Mouse (Mus musculus) gastrocnemius, adult 18-20 months (tissue): Measurements from ENCODE around the gene Smad5. TPM values are rescaled to one million over a fixed set of nuclear protein-coding genes. Genes with fewer than 3 reads are reported as not detected.

ENCODE experiments used
- DNase-seq: peaks from one replicate; pipeline ENCODE4 v3.0.0; 2021; ENCODE audit warnings: low spot score
- total RNA-seq, 2 experiments: library from RNA; stranded (reverse); gene quantifications; 2 replicates each; pipeline ENCODE4 v1.2.3; 2021

The Smad5 gene
- total RNA-seq, 2 experiments from 2014 or later: 18.2 to 24.3 TPM

GRCm38 (mm10) chr13:56752474-56753191, 49.8 kb downstream of the Smad5 start:
- no peak for DNase-seq

DNA sequence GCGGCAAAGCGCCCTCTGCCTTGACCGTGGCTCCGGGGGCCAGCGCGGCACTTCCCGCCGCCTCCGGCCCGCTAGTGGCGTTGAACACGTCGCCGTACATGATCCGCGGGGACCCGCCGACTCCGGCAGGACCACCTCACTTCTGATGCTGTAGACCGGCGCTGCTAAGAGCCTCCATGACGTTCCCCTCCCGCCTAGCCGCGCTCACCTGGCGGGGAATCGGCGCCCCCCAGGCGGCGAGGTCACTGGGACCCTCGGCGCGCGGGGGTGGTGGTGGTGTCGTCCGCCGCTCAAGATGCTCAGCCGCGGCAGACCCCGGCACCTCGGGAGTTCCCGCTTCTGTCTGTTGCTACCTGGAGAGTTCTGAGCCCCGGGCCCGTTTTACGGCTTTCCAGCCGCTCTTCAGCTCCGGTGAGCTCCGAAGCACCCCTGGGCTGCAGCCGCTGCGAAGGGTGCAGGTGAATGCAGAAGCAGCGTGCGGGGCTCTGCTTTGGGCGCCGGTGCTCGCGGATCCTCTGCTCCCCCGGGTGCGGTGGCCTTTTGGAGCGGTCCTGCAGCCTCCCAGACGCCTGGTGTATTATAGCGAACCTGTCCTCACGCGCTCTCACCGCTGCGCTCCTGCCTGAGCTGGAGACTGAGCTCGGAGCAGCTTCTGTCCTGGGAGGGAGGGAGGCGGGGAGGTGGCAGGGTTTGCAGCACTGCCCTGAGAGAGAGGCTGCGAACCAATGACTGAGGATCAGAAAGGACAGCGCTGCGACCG, 50.6 kb downstream of the Smad5 start, which contains the start of gene Gm45623:
TSS of gene Gm45623 (minus strand) at position 636 of the 760 bp plus-strand sequence.
- no peak for DNase-seq

GRCm38 (mm10) chr13:56755871-56756270, 53.1 kb downstream of the Smad5 start:
- DNase-seq: no peak

- no peak for DNase-seq
Observed at GRCm38 (mm10) chr13:56757201-56757600, 54.4 kb downstream of the Smad5 start.

DNA sequence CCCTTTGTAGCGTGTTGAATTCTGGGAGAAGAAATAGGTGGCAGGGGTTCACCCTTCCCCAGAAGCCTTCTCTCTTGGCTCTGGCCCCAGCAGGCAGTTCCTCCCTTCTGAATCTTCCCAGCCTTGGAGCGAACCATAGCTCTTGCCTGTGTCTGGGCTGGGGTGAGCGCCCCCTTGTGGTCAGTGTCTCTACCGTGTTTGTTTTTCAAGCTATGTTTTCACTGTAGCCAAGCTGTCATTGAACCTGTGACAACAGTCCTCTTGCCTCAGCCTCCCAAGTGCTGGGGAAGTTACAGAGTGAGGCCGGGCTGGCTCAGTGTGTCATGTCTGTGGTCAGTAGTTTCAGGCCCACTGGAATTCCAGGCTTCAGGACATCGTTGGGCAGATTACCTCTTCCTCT, 55.7 kb downstream of the Smad5 start:
- DNase-seq: peak; percentile 68

DNA sequence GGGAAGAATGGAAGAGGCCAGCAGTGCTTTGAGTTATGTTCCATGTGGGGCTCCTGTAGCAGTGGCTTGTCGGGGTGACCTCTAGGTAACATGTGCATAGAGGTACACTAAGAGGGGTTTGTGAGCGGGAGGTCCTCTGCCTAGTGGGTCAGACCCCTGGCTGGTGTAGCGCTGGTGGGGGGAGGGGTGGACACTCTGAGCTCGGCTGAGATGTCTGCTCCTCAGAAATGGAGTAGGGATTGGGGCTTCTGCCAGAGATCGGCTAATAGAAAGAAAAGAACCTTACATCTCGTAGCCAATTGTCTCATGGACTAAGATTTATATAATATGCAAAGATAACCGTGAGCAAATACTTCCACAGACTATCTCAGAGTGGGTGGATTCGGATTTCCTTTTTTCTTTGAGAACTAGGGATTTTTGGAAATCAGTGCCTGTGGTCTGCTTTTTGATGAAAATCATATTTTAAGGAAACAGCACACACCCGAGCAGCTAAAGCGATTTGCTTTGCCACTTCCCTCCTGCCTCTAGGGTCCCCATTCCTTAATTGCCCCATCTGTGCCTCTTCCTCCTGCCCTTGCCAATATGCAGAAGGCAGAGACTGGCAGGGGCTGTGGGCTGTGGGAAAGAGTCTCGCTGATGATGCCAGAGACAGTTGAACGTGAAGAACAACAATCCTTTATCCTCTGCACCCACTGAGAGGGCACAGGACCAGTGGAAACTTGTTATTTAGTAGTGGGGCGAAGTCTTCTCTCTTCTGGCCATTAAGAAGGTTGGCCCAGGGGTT, 59.8 kb downstream of the Smad5 start:
- no peak for DNase-seq

DNA sequence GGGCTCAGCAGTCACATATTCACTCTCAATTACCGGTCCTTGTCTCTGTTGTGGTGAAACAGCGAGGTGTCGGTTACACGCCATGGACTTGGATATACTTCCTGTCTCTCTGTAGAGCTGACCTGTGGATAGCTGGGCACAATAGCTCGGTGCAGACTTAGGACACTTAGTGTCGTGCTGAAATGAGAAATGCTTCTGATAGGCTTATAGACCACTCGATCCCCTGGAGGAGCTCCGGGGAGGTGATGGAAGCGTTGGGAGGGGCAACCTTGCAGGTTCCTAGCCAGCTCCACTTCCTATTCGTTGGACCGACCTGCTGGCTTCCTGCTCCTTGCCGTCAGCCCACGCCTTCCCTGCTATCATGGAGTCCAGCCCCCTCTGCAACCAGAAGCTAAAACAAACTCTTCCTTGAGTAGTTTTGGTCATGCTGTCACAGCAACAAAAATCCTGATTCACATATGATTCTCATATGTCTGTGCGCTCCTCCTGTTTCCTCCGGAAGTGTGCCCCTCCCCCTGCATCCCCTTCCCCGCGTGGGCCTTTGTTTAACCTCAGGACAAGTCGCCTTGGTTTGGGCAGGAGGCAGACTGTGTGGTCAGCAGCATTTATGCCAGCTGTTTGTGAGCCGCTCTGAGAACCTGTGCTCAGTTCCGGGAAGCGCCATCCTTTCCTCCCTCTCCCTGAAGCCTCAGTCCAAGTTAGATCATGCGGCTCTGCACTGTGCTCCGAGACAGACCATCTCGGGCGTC, 62.6 kb downstream of the Smad5 start:
- no peak for DNase-seq

GRCm38 (mm10) chr13:56766211-56766610, 63.4 kb downstream of the Smad5 start:
- DNase-seq: no peak

DNA sequence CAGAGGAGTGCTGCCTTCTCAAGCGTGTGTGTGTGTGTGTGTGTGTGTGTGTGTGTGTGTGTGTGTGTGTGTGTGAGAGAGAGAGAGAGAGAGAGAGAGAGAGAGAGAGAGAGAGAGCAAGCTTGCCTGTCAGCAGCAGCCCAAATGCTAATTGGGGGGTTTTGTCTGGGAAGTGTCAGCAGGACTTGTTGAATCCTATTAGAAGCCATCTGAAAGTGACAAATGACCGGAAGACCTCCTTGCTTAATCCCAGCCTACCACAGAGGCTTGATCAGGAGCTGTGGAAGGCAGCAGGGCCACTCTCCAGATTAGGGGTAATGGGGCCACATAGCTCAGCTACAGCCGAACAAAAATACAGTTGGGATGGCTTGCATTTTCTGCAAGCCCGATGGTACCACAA, 66.6 kb downstream of the Smad5 start:
- DNase-seq: no peak

DNA sequence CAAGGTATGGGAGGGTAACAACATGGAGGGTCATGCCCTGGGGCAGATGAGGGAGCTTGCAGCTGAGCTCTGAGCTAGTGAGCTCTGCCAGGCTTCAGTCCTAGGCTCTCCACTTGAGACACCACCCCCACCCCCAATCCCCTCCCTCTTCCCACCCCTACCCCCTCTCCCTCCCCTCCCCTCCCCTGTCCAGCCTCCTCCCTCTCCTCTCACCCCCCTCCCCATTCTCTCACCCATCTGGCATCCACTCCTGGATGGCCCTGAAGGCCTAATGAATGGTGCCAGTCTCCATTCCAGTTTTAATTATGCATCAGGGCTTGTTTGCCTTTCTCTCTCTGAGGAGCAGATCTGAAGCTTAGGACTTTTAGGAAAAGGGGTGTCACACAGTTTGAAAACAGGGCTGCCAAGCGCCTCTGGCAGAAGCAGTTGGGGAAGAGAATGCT, 67.3 kb downstream of the Smad5 start:
- DNase-seq: no peak

GRCm38 (mm10) chr13:56770786-56771185, 68.0 kb downstream of the Smad5 start:
- no peak for DNase-seq

- DNase-seq: no peak
Observed at GRCm38 (mm10) chr13:56772592-56772991, 69.8 kb downstream of the Smad5 start.

DNA sequence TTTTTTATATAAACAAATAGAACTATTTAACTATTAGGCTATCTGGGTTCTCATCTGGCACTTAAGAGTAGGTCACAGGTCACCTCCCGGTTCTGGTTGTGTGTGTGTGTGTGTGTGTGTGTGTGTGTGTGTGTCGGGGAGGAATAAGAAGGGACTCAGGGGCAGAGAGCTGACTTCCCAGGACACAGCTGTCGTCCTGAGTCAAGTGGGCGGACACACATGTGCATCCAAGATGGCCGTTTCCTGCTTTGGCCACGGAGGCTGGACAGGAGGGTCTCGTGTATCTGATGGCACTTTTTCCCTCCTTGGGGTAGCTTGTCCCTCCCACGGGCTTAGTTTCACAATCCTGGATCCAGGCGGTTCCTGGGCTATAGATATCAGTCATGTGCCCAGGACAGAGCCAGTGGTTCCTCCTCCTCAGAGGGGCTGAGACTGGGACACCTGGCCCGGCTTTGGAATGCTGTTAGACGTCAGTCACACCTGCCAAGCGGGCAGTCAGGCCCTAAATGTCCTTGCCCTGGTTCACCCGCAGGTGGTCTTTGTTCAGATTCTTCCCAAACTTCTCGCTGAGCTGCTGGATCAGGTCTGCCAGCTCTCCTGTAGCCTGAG, 70.6 kb downstream of the Smad5 start:
- no peak for DNase-seq

GRCm38 (mm10) chr13:56774304-56774703, 71.5 kb downstream of the Smad5 start:
- DNase-seq: no peak

DNA sequence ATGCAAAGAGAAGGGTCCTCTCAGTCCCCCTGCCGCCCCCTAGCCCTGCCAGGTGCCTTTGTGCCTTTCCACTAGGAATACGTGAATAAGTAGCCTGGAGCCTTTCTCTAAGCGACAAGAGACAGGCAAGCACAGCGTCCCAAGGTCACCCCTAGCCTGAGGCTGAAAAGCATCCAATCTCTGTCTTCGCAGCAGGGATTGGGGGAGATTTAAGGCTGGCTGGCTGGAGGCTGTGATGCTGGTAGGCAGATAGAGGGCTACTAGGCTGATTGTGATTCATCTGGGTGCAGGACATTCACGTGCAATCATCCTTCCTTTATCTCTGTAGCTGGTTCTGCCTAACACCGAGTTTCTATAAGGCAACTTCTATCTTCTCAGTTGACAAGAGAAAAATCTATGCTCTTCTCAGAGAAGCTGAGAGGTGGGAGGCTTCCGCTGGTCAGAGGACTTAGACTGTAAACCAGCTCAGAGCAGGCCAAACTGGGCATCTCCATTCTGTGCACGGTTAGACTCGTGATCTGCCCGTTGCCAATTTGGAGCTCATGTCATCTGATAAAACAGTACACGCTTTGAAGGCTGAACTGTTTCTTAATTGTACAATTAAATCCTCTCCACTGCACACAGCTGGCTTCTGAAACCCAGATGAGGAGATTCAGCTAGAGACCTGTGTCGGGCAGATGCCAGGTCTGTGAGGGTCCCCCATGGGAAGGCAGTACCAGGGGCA, 78.1 kb downstream of the Smad5 start:
- DNase-seq: no peak

GRCm38 (mm10) chr13:56781697-56782096, 78.9 kb downstream of the Smad5 start:
- no peak for DNase-seq

GRCm38 (mm10) chr13:56782621-56783020, 79.8 kb downstream of the Smad5 start:
- DNase-seq: no peak

- no peak for DNase-seq
Observed at GRCm38 (mm10) chr13:56790683-56791082, 87.9 kb downstream of the Smad5 start.
